Mouse (Mus musculus) limb, embryonic 15.5 days (tissue): ENCODE measurements around the gene Ssxb5. TPM values are rescaled to one million over a fixed set of nuclear protein-coding genes. Genes with fewer than 3 reads are reported as not detected.
"Not testable (repeated sequence)": the region's sequence is repeated elsewhere in the genome, so short reads cannot be mapped to it uniquely, and the experiment has no call there.

Source experiments
- ATAC-seq: fragments of 200-750 bp; cut with Nextera tagmentation; 2 replicates; pipeline ENCODE4 v1.8.0; 2017; ENCODE audit warnings: low read depth, moderate TSS enrichment; ENCODE audit not compliant: insufficient number of reproducible peaks, low FRiP score, low TSS enrichment
- H3K27ac ChIP-seq: fragments of 300-500 bp; sonication (generic); 2 replicates; pipeline ENCODE4 v1.5.1; 2015; ENCODE audit warnings: moderate library complexity, mild to moderate bottlenecking, inconsistent platforms
- H3K27me3 ChIP-seq: fragments of 300-500 bp; sonication (generic); 2 replicates; pipeline ENCODE4 v1.6.1; 2015; ENCODE audit warnings: inconsistent platforms
- H3K36me3 ChIP-seq: fragments of 300-500 bp; sonication (generic); 2 replicates; pipeline ENCODE4 v1.6.1; 2015; ENCODE audit warnings: inconsistent platforms
- H3K4me1 ChIP-seq: fragments of 300-500 bp; sonication (generic); 2 replicates; pipeline ENCODE4 v1.6.1; 2015; ENCODE audit warnings: inconsistent platforms
- H3K4me2 ChIP-seq: fragments of 300-500 bp; sonication (generic); 2 replicates; pipeline ENCODE4 v1.6.1; 2015; ENCODE audit warnings: mild to moderate bottlenecking, inconsistent platforms
- H3K4me3 ChIP-seq: fragments of 300-500 bp; sonication (generic); 2 replicates; pipeline ENCODE4 v1.5.1; 2015; ENCODE audit warnings: mild to moderate bottlenecking, inconsistent platforms
- H3K9ac ChIP-seq: fragments of 300-500 bp; sonication (generic); 2 replicates; pipeline ENCODE4 v1.6.1; 2015; ENCODE audit warnings: inconsistent platforms
- H3K9me3 ChIP-seq: fragments of 300-500 bp; sonication (generic); 2 replicates; pipeline ENCODE4 v1.6.1; 2016; ENCODE audit warnings: inconsistent platforms
- WGBS: fragments of 180-500 bp; shearing (Covaris S2); methylation state at CpG from one replicate; pipeline ENCODE4 v1.1.7; 2015; 5-methylcytosine and 5-hydroxymethylcytosine counted together
- polyA plus RNA-seq: library from polyadenylated mRNA; unstranded; fragments of >200 nt; fragmentation: Nextera tagmentation; extraction: Ambion mirVana; gene quantifications from 2 replicates; pipeline ENCODE4 v1.2.1, GENCODE M21; 2015

Ssxb5 gene
- not detected in 2 replicates for polyA plus RNA-seq

DNA sequence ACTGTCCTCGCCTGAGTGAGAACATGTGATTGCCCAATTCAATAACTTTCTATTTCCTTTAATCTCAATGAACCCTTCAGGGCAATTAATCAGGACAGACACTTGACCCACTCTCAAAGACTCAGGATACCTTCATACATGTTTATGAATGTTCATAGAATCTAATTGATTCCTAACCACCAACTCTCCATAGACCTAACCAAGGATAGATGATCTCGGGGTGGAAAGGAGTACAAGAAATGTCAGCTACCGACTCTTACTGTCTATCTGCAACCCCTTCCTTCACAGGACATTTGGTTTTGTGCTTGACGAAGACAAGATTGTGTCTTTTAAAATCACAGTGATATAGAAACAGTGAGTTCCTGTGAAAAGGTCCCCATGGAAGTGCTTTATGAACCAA is at the start of gene Ssxb5:
Gene Ssxb5 (plus strand): TSS at position 301 of the 400 bp plus-strand sequence.
- not testable (repeated sequence) for H3K4me2 ChIP-seq, H3K9me3 ChIP-seq, H3K36me3 ChIP-seq, ATAC-seq, H3K9ac ChIP-seq, H3K27me3 ChIP-seq, H3K4me1 ChIP-seq, H3K4me3 ChIP-seq, H3K27ac ChIP-seq
- 79% methylated on average over 4 of the region's 4 CpGs for WGBS

DNA sequence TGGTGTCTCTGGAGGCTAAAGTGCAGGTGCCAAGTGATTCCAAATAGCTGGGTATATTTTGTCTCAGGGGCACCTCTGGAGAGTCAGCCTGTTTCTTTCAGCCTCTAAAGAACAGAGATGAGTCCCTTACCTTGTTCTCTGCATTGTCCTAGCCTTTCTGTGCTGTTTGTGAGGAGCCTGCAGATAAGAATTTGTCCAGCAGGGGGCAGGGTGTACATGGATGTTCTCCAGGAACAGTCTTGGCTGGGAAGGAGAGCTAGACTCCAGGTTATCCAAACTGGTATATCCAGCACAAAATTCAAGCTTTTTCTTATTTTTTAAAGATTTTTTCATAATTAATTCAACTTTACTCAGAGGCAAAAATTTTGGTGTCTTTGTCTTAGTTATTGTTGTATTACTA is 28.6 kb downstream of the Ssxb5 start:
- Histone ChIP-seq H3K9ac (no peak overlapping the region), H3K9me3 (no peaks in the 10 kb centered on the region), H3K27me3 (no peaks in the 10 kb centered on the region), H3K27ac (no peak overlapping the region), H3K36me3 (no peaks in the 10 kb centered on the region), H3K4me1 (no peaks in the 10 kb centered on the region), H3K4me2 (no peak overlapping the region), H3K4me3 (no peak overlapping the region)
- no peak for ATAC-seq

DNA sequence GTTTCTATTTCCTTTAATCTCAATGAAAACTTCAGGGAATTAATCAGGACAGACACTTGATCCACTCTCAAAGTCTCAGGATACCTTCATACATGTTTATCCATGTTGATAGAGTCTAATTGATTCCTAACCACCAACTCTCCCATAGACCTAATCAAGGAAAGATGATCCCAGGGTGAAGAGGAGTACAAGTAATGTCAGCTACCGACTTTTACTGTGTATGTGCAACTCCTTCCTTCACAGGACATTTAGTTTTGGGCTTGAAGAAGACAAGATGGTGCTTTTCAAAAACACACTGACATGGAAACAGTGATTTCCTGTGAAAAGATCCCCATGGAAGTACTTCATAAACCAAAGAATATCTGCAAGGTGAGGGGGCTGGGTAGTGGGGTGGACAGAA is 40.2 kb downstream of the Ssxb5 start, which contains the start of gene Gm6592:
Gene Gm6592 (plus strand): TSS at position 301 of the 400 bp plus-strand sequence.
- no peaks in the 10 kb centered on the region for H3K4me1 ChIP-seq
- H3K9ac ChIP-seq = no peak within 1 kb of the TSS
- WGBS = 76% methylated on average over 1 of the region's 1 CpGs
- H3K27ac ChIP-seq = no peak within 1 kb of the TSS
- no peaks in the 10 kb centered on the region for H3K9me3 ChIP-seq
- H3K27me3 ChIP-seq = no peaks in the 10 kb centered on the region
- no peak for ATAC-seq
- no peak within 1 kb of the TSS for H3K4me2 ChIP-seq
- no peaks in the 10 kb centered on the region for H3K36me3 ChIP-seq
- no peak within 1 kb of the TSS for H3K4me3 ChIP-seq

DNA sequence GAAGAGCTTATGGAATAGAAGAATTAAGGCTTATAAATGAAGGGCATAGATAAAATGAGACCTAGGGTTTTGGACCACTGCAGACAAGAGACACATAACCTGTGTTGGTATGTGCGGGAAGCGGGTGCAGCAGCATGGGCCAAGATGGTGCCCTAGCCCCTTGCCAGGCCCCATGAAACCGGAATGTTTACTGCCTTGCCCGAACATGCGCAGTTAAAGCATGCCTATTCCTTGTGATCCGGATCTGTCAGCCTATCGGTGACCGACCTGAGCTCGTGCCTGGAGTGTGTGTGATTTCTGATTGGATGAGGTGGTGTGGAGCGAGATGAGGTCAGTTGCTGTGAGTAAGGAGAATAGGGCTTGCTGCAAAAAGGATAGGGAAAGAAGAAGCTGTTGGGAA is 49.0 kb downstream of the Ssxb5 start:
- H3K9ac ChIP-seq = no peak overlapping the region
- ATAC-seq = no peak
- 89% methylated on average over 10 of the region's 10 CpGs for WGBS
- no peaks in the 10 kb centered on the region for H3K4me1 ChIP-seq
- H3K27me3 ChIP-seq = no peaks in the 10 kb centered on the region
- no peak overlapping the region for H3K4me3 ChIP-seq
- no peaks in the 10 kb centered on the region for H3K9me3 ChIP-seq
- no peak overlapping the region for H3K4me2 ChIP-seq
- no peak overlapping the region for H3K27ac ChIP-seq
- H3K36me3 ChIP-seq = no peaks in the 10 kb centered on the region

Other genes with a start within 250 kb of the Ssxb5 start
- not detected in 2 replicates for gene Ssxb3, start 211.9 kb upstream of the Ssxb5 start, polyA plus RNA-seq
- not detected in 2 replicates for gene Ssxb8, start 112.8 kb upstream of the Ssxb5 start, polyA plus RNA-seq
- gene Ssx9, start 55.3 kb upstream of the Ssxb5 start, polyA plus RNA-seq = not detected in 2 replicates
- gene Gm6592, start 40.3 kb downstream of the Ssxb5 start, polyA plus RNA-seq = not detected in 2 replicates
- not detected in 2 replicates for gene Gm5751, start 70.6 kb downstream of the Ssxb5 start, polyA plus RNA-seq
- 3.2 and 4.4 TPM in 2 replicates for gene B630019K06Rik, start 88.7 kb downstream of the Ssxb5 start, polyA plus RNA-seq
- not detected in 2 replicates for gene Fthl17b, start 159.3 kb downstream of the Ssxb5 start, polyA plus RNA-seq
- gene Fthl17c, start 172.9 kb downstream of the Ssxb5 start, polyA plus RNA-seq = not detected in 2 replicates
- gene Fthl17d, start 183.1 kb downstream of the Ssxb5 start, polyA plus RNA-seq = not detected in 2 replicates
- gene Fthl17e, start 229.8 kb downstream of the Ssxb5 start, polyA plus RNA-seq = not detected in 2 replicates